ENCODE assay signal across 18 mouse cellular contexts in genomic region chr1:36847276-36847675, GRCm38 (mm10).
"Had no signal": no experiment of that assay in that cellular context is flagged by ENCODE, and none has a peak within 500 bp of the region (broad histone marks: within the 10 kb centered on the region; RNA-seq: fewer than 3 reads in every experiment).

No protein-coding gene starts in this region.

- H3K4me1 ChIP-seq: neural tube, embryonic 15.5 days had no signal

- H3K9ac ChIP-seq: liver, embryonic 15.5 days; neural tube, embryonic 15.5 days had no signal

- DNase-seq: kidney, postnatal 10 days; kidney, postnatal 4 days; lung, adult 2 months; lung, postnatal 4 days; midbrain, embryonic 14.5 days; right cerebral cortex, adult 18-20 months; right cerebral cortex, postnatal 25 days; thymus, adult 18-20 months; thymus, postnatal 14 days had no signal

- ATAC-seq: lung, postnatal 0 days had no signal

- H3K9me3 ChIP-seq: limb, embryonic 10.5 days; liver, embryonic 15.5 days; midbrain, embryonic 10.5 days; neural tube, embryonic 15.5 days had no signal

- H3K36me3 ChIP-seq: neural tube, embryonic 15.5 days had no signal

- H3K4me3 ChIP-seq: layer of hippocampus, adult 2 months; limb, embryonic 10.5 days; liver, embryonic 15.5 days; midbrain, embryonic 10.5 days; myocyte; neural tube, embryonic 15.5 days had no signal

- H3K27me3 ChIP-seq: liver, embryonic 15.5 days; neural tube, embryonic 15.5 days had no signal

- H3K4me2 ChIP-seq: liver, embryonic 11.5 days; liver, embryonic 15.5 days; neural tube, embryonic 15.5 days had no signal

- H3K27ac ChIP-seq: layer of hippocampus, adult 2 months; limb, embryonic 10.5 days; liver, embryonic 15.5 days; midbrain, embryonic 10.5 days; neural tube, embryonic 15.5 days; stomach, postnatal 0 days had no signal
